Mouse (Mus musculus): ENCODE results near the gene Mkrn1. TPM values are rescaled to one million over a fixed set of nuclear protein-coding genes. Genes with fewer than 3 reads are reported as not detected.
A peak's percentile ranks its signal among the peaks of the same experiment; 100 is the strongest.
"Not testable (repeated sequence)": the region's sequence is repeated elsewhere in the genome, so short reads cannot be mapped to it uniquely, and the experiment has no call there.

Mkrn1 gene
- polyA plus RNA-seq, 1 experiment: 44.3 TPM

DNA sequence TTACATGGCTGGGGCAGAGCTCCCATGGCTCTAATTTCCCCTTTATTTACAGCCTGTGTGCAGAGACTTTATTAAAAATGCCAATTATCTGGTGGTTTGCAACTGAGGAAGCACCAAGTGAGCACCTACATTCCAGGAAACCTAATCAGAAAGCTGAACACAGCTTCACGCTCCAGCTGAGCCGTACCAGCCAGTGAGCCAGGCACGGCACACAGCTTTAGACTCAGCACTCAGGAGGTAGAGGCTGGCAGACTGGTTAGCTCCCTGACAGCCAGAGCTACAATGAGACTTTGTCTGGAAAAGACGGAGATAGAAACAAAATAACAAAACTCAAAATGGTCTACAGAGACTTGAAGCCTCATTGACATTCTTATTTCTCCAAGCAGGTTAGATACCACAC is 24.8 kb downstream of the Mkrn1 start:
- TF ChIP-seq POLR2A (IDR thresholded peaks at IDR 0.05; ENCODE audit: control insufficient read depth, extremely low read depth, insufficient read depth, low read length, poor library complexity): no peak
- no peak for TF ChIP-seq CTCF (IDR thresholded peaks at IDR 0.05; ENCODE audit: borderline replicate concordance, control insufficient read depth, extremely low read depth, insufficient read depth, low read length, poor library complexity)
- no peak for DNase-seq
- Histone ChIP-seq H3K27me3 (ENCODE audit: control insufficient read depth, insufficient read depth, low read length) (no peaks in the 10 kb centered on the region), H3K4me3 (ENCODE audit: control insufficient read depth, insufficient read depth, low read length) (no peak overlapping the region), H3K4me1 (replicated peaks; ENCODE audit: control insufficient read depth, insufficient read depth, low read length) (peaks cover 14% of the 10 kb centered on the region), H3K36me3 (ENCODE audit: control insufficient read depth, insufficient read depth, low read length) (peaks cover 22% of the 10 kb centered on the region), H3K27ac (ENCODE audit: control insufficient read depth, insufficient read depth, low read length) (no peak overlapping the region)
- 97% methylated on average over 4 of the region's 4 CpGs for WGBS

DNA sequence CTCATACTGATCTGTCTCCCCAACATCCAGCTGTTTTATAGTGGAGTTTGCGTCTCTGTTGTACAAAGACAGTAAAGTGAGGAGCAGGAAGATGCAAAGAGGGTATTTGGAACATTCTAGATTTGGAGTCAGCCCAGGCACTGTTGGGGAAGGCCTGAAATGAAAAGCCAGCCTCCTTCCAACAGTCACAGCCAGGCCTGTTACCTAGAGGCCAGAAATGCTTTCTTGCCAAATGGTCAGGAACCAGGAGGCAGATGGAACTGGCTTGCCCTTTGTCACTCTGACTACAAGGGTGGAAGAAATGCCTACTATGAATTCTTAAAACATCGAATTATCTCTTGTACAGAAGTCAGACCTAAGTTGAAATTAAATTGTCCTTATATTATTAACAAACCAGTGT is 30.3 kb downstream of the Mkrn1 start:
- no peaks in the 10 kb centered on the region for H3K27me3 ChIP-seq (ENCODE audit: control insufficient read depth, insufficient read depth, low read length)
- peaks cover 6% of the 10 kb centered on the region; the same call in 1 of the 2 replicates for H3K36me3 ChIP-seq (ENCODE audit: control insufficient read depth, insufficient read depth, low read length)
- no peak for DNase-seq
- no peak overlapping the region for H3K4me3 ChIP-seq (ENCODE audit: control insufficient read depth, insufficient read depth, low read length)
- no peak overlapping the region for H3K27ac ChIP-seq (ENCODE audit: control insufficient read depth, insufficient read depth, low read length)
- no peaks in the 10 kb centered on the region for H3K4me1 ChIP-seq (replicated peaks; ENCODE audit: control insufficient read depth, insufficient read depth, low read length)
- WGBS: 99% methylated on average over 2 of the region's 2 CpGs
- TF ChIP-seq CTCF (IDR thresholded peaks at IDR 0.05; ENCODE audit: borderline replicate concordance, control insufficient read depth, extremely low read depth, insufficient read depth, low read length, poor library complexity) (no peak), POLR2A (IDR thresholded peaks at IDR 0.05; ENCODE audit: control insufficient read depth, extremely low read depth, insufficient read depth, low read length, poor library complexity) (no peak)

DNA sequence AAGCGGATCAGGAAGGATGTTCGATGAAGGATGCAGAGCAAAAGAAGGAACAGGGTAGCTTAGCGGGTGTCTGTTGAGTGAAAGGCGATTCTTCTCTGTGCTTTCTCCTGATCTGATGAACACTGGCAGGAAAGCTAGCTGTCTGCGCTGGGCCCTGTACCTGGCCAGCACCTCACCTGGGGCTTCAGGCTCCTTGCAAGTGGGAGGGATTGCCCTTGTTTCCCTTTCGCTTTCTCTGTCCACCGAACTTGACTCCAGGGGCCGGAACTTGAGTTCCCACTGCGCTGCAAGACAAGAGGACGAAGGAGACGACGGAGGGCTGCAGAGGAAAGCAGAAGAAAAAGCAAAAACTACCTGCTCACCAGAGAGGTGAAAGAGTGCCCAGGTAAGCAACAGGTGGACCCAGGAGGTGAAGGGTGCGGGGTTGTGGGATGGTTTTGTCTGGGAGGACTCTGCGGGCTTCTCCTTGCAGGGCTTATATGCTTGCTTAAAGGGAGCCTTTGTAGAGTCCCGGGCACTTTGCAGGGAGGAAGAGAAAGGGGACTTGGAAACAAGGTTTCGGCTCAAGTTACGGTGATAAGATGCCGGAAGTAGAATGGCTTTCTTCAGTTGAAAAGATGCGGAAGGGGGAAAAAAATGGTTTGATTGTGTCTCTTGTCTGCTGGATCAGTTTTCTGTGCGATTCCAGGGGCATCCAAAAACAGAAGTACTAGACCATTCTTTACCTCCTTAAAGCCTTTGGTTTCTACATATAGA is 39.0 kb downstream of the Mkrn1 start, which contains the start of gene Rab19:
Rab19 (plus strand) TSS at position 51 of the 756 bp plus-strand sequence.
- peak within 1 kb of the TSS; percentile 99 for H3K27ac ChIP-seq (ENCODE audit: control insufficient read depth, insufficient read depth, low read length)
- WGBS: 5% methylated on average over 20 of the region's 20 CpGs
- DNase-seq: peak; percentile 51
- peaks cover 25% of the 10 kb centered on the region for H3K4me1 ChIP-seq (replicated peaks; ENCODE audit: control insufficient read depth, insufficient read depth, low read length)
- no peaks in the 10 kb centered on the region for H3K27me3 ChIP-seq (ENCODE audit: control insufficient read depth, insufficient read depth, low read length)
- peak within 1 kb of the TSS; percentile 68 for H3K4me3 ChIP-seq (ENCODE audit: control insufficient read depth, insufficient read depth, low read length)
- no peaks in the 10 kb centered on the region for H3K36me3 ChIP-seq (ENCODE audit: control insufficient read depth, insufficient read depth, low read length)
- no peak for TF ChIP-seq CTCF (IDR thresholded peaks at IDR 0.05; ENCODE audit: borderline replicate concordance, control insufficient read depth, extremely low read depth, insufficient read depth, low read length, poor library complexity)
- TF ChIP-seq POLR2A (IDR thresholded peaks at IDR 0.05; ENCODE audit: control insufficient read depth, extremely low read depth, insufficient read depth, low read length, poor library complexity): 0 out of 2 replicates have a peak, but pooled peaks have one; percentile 19

DNA sequence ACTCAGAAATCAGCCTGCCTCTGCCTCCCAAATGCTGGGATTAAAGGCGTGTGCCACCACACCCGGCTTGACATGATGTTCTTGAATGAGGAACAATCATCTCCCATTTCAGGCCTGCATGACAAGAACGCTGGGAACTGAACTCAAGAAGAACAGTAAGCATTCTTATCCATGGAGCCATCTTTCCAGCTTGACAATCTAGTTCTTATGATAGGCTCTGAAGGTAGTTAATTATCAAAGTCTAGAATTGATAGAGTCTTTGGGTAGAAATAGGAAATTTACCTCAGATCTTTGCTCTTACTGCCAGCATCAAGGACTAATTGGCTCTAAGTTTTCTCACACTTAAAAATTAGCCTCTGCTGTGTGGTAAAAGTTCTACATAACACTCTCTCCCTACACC is 40.0 kb downstream of the Mkrn1 start:
- peaks cover 27% of the 10 kb centered on the region for H3K4me1 ChIP-seq (replicated peaks; ENCODE audit: control insufficient read depth, insufficient read depth, low read length)
- no peak overlapping the region; the same call in 1 of the 2 replicates for H3K4me3 ChIP-seq (ENCODE audit: control insufficient read depth, insufficient read depth, low read length)
- 30% methylated on average over 3 of the region's 3 CpGs for WGBS
- DNase-seq: no peak
- TF ChIP-seq POLR2A (IDR thresholded peaks at IDR 0.05; ENCODE audit: control insufficient read depth, extremely low read depth, insufficient read depth, low read length, poor library complexity): no peak
- no peak for TF ChIP-seq CTCF (IDR thresholded peaks at IDR 0.05; ENCODE audit: borderline replicate concordance, control insufficient read depth, extremely low read depth, insufficient read depth, low read length, poor library complexity)
- no peaks in the 10 kb centered on the region for H3K36me3 ChIP-seq (ENCODE audit: control insufficient read depth, insufficient read depth, low read length)
- no peaks in the 10 kb centered on the region for H3K27me3 ChIP-seq (ENCODE audit: control insufficient read depth, insufficient read depth, low read length)
- peak overlapping the region; percentile 99 for H3K27ac ChIP-seq (ENCODE audit: control insufficient read depth, insufficient read depth, low read length)

DNA sequence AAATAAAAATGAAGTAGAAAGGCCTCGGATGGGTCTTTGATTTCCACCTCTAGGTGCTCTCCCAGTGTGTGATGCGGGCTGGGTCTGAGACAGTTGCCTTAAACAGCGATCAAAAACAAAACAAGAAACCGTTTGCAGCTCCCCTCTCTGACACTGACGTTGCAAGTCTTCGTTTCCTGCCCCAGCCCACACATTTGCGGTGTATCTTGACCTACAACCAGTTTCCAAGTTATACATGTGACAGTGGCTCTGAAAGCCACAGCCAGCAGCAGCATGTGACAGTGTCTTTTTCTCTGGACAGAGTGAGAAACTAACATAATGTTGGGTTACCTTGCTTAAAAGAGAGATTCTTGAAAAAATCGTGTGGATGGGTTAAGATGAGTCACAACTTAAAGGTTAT is 40.5 kb downstream of the Mkrn1 start:
- H3K36me3 ChIP-seq (ENCODE audit: control insufficient read depth, insufficient read depth, low read length): no peaks in the 10 kb centered on the region
- H3K27ac ChIP-seq (ENCODE audit: control insufficient read depth, insufficient read depth, low read length): peak overlapping the region; percentile 99
- no peaks in the 10 kb centered on the region for H3K27me3 ChIP-seq (ENCODE audit: control insufficient read depth, insufficient read depth, low read length)
- peaks cover 27% of the 10 kb centered on the region for H3K4me1 ChIP-seq (replicated peaks; ENCODE audit: control insufficient read depth, insufficient read depth, low read length)
- TF ChIP-seq POLR2A (IDR thresholded peaks at IDR 0.05; ENCODE audit: control insufficient read depth, extremely low read depth, insufficient read depth, low read length, poor library complexity) (no peak), CTCF (IDR thresholded peaks at IDR 0.05; ENCODE audit: borderline replicate concordance, control insufficient read depth, extremely low read depth, insufficient read depth, low read length, poor library complexity) (no peak)
- peak; percentile 78 for DNase-seq
- no peak overlapping the region for H3K4me3 ChIP-seq (ENCODE audit: control insufficient read depth, insufficient read depth, low read length)
- WGBS: 3% methylated on average over 8 of the region's 8 CpGs

DNA sequence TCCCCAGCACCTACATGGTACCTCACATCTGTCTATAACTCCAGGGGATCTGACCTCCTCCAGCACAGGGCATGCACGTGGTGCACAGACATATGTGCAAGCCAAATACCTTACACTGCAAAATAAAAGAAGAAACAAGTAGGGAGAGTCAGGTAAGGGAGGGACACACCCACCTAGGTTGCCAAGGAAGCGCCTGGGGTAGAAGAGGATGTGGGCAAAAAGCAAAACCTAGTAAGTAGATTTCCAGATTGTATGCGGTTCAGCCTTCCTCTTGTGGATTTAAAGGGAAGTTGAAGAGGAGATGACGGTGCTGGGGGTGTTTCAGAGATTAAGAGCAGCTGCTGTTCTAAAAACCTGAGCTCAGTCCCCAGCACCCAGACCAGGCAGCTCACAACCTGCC is 41.0 kb downstream of the Mkrn1 start:
- peak overlapping the region; percentile 99 for H3K27ac ChIP-seq (ENCODE audit: control insufficient read depth, insufficient read depth, low read length)
- DNase-seq: peak; percentile 72
- WGBS: 4% methylated on average over 4 of the region's 4 CpGs

DNA sequence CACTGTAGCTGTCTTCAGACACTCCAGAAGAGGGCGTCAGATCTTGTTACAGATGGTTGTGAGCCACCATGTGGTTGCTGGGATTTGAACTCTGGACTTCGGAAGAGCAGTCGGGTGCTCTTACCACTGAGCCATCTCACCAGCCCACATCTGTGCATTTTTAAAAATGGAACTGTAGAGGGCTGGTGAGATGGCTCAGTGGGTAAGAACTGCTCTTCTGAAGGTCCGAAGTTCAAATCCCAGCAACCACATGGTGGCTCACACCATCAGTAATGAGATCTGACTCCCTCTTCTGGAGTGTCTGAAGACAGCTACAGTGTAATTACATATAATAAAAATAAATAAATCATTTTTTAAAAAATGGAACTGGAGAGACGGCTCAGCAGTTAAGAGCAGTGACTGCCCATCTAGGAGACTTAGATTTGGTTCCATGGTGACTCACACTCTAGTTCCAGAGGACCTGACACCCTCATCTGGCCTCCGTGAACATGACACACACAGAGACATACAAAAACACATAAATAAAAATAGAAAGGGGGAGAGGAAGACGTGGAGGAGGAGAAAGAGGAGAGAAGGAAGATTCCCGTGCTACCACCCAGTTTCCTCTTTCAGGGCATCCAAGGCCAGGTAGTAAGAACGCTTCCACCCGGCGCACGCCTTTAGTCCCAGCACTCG is 42.0 kb downstream of the Mkrn1 start:
- DNase-seq; H3K27me3 ChIP-seq (ENCODE audit: control insufficient read depth, insufficient read depth, low read length); H3K36me3 ChIP-seq (ENCODE audit: control insufficient read depth, insufficient read depth, low read length); H3K4me3 ChIP-seq (ENCODE audit: control insufficient read depth, insufficient read depth, low read length): not testable (repeated sequence)
- 56% methylated on average over 13 of the region's 13 CpGs for WGBS
- Histone ChIP-seq H3K4me1 (replicated peaks; ENCODE audit: control insufficient read depth, insufficient read depth, low read length) (peaks cover 30% of the 10 kb centered on the region), H3K27ac (ENCODE audit: control insufficient read depth, insufficient read depth, low read length) (peak overlapping the region; percentile 99; the same call in 1 of the 2 replicates)

More for the DNA sequence above, 41.0 kb downstream of the Mkrn1 start:
- peaks cover 30% of the 10 kb centered on the region for H3K4me1 ChIP-seq (replicated peaks; ENCODE audit: control insufficient read depth, insufficient read depth, low read length)
- TF ChIP-seq POLR2A (IDR thresholded peaks at IDR 0.05; ENCODE audit: control insufficient read depth, extremely low read depth, insufficient read depth, low read length, poor library complexity) (no peak), CTCF (IDR thresholded peaks at IDR 0.05; ENCODE audit: borderline replicate concordance, control insufficient read depth, extremely low read depth, insufficient read depth, low read length, poor library complexity) (no peak)
- no peaks in the 10 kb centered on the region for H3K36me3 ChIP-seq (ENCODE audit: control insufficient read depth, insufficient read depth, low read length)
- no peak overlapping the region for H3K4me3 ChIP-seq (ENCODE audit: control insufficient read depth, insufficient read depth, low read length)
- H3K27me3 ChIP-seq (ENCODE audit: control insufficient read depth, insufficient read depth, low read length): no peaks in the 10 kb centered on the region
